Mouse (Mus musculus): ENCODE measurements around the gene Trmt2b. TPM values are rescaled to one million over a fixed set of nuclear protein-coding genes. Genes with fewer than 3 reads are reported as not detected.
A peak's percentile ranks its signal among the peaks of the same experiment; 100 is the strongest.
"Not testable (repeated sequence)": the region's sequence is repeated elsewhere in the genome, so short reads cannot be mapped to it uniquely, and the experiment has no call there.

Gene Trmt2b
- 5.6 and 6.2 TPM in 2 replicates for polyA plus RNA-seq (2015; fragmentation: Nextera tagmentation; extraction: Ambion mirVana)

DNA sequence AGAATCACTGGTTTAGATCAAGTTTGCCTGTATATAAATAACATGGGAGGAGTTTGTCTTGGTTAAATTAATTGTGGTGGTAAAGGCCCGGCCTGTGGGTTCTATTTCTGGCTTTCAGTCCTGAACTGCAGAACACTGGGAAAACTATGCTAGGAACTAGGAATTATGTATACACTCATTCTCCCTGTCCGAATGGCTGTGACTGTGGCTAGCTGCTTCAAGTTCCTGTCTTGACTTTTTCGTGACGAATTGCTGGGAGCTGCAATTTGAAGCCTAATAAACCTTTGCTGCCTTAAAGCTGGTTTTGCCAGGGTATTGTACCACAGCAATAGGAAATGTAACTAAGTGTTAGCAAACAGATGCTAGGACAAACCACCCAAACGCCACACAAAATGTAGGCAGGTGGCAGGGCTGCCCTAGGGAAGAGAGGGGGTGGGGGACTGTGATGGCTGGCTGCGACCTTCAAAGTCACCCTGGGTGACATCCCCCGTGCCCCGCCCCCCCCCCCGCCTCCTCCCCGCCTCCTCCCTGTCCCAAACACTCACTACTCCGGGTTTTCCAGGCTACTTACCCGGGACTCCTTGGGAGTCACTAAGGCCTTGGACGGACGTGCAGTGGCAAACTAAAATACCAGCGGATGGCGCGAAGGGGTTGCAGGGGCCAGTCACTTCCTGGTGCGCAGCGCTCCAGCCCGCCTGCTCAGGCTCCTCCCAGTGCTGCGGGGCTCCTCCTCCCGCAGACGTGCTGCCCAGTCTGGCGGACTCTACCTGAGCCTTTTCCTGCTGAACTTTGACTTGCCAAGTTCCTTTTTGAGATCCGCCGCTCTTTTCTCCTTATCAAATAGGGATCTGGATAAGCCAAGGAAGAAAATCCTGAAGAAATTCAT, at the start of gene Trmt2b:
Gene Trmt2b (minus strand): TSS at position 710 of the 886 bp plus-strand sequence.
- 16% methylated on average over 22 of the region's 26 CpGs for WGBS
- ATAC-seq (replicated peaks), result peak; percentile 89
- Histone ChIP-seq H3K4me2 (replicated peaks) (peak within 1 kb of the TSS; percentile 55), H3K9me3 (no peaks in the 10 kb centered on the region), H3K36me3 (no peaks in the 10 kb centered on the region), H3K27ac (replicated peaks) (0 out of 2 replicates have a peak within 1 kb of the TSS, but pooled peaks have one; percentile 46), H3K27me3 (no peaks in the 10 kb centered on the region), H3K9ac (replicated peaks) (peak within 1 kb of the TSS; percentile 38), H3K4me1 (no peaks in the 10 kb centered on the region), H3K4me3 (peak within 1 kb of the TSS; percentile 47)

DNA sequence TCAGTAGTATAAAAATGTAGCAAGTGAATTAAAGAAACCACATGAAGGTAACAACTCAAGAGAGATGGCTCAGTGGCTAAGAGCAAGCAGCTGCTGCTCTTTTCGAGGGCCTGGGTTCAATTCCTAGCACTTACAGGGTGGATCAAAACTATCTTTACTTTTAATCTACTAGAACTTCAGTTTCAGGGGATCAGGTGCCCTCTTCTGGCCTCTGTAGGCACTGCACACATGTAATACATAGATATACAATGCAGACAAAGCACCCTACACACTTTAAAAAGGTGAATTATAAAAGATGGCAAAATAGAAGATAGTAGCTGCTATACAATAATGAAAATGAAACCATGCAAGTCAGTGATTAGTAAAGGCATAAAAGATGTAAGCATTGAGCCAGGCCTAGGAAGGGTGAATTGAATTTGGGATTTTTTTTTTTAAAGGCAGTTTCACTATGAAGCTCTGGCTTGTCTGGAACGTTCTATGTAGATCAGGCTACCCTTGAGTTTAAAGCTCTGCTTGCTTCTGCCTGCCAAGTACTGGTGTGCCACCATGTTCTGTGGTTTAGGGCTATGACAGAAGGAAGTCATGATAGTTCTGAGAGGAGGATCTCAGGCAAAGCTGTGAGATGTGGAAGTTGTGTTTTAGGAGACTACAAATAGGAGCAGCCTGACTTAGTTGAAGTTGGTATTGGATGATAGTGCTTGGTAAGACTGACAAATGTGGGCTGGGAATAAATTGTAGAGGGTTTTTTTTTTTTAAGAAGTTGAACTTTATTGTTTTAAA, 42.6 kb upstream of the Trmt2b start:
- no peak for ATAC-seq (replicated peaks)
- WGBS, result 76% methylated on average over 2 of the region's 2 CpGs
- Histone ChIP-seq H3K4me3 (no peak overlapping the region), H3K4me2 (replicated peaks) (no peak overlapping the region), H3K27me3 (no peaks in the 10 kb centered on the region), H3K9me3 (no peaks in the 10 kb centered on the region), H3K27ac (replicated peaks) (no peak overlapping the region), H3K9ac (replicated peaks) (no peak overlapping the region), H3K36me3 (no peaks in the 10 kb centered on the region), H3K4me1 (no peaks in the 10 kb centered on the region)

- H3K4me3 ChIP-seq; H3K36me3 ChIP-seq; H3K4me2 ChIP-seq (replicated peaks); H3K9me3 ChIP-seq; H3K27ac ChIP-seq (replicated peaks); H3K27me3 ChIP-seq; ATAC-seq (replicated peaks); H3K9ac ChIP-seq (replicated peaks); H3K4me1 ChIP-seq: not testable (repeated sequence)
- 87% methylated on average over 7 of the region's 7 CpGs for WGBS
Observed at GRCm38 (mm10) chrX:134311193-134311592, 34.4 kb upstream of the Trmt2b start.

GRCm38 (mm10) chrX:134308275-134308634, 31.5 kb upstream of the Trmt2b start:
- peak; percentile 74 for ATAC-seq (replicated peaks)
- H3K9ac ChIP-seq (replicated peaks), result peak overlapping the region; percentile 46
- peak overlapping the region; percentile 44 for H3K4me3 ChIP-seq
- no peak overlapping the region for H3K27ac ChIP-seq (replicated peaks)
- peaks cover 5% of the 10 kb centered on the region; the same call in 1 of the 2 replicates for H3K4me1 ChIP-seq
- H3K27me3 ChIP-seq, result no peaks in the 10 kb centered on the region
- H3K4me2 ChIP-seq (replicated peaks), result peak overlapping the region; percentile 51
- H3K36me3 ChIP-seq, result no peaks in the 10 kb centered on the region
- WGBS, result 28% methylated on average over 9 of the region's 9 CpGs
- no peaks in the 10 kb centered on the region for H3K9me3 ChIP-seq

DNA sequence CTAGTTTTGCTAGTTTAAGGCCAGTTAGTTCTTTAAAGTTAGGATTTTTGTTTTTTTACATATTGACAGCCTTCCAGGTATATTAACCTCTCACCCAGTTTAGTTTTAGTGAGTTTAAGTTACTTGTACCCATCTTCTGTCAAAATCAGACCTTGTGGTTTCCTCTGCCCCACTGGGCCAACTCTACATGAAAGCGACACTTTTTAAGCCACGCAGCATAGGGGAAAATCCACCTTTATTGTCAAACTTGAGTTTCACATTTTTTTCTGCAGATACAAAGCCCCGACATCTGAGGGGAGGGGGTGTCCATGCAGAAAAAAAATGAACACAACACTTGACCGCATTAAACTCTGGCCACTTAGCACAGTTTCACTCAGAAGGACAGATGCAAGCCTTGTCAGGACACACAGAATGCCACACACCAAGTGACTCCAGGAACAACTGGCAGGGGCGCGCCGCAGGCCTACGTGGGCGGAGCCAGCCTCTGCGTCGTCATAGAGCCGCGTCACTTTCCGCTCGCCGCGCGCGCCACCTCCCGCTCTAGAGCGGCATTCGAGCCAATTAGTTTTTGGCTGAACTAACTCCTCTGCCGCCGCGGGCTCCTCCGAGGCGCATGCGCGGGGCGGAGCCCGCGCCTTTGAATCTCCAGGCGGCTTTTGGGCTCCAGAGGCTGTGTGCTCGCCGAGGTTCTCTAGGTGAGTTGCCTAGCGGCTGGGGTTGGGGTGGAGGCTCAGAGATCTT, 30.9 kb upstream of the Trmt2b start, which contains the start of gene Cenpi:
Gene Cenpi (plus strand): TSS at position 551 of the 741 bp plus-strand sequence.
- H3K27ac ChIP-seq (replicated peaks), result no peak within 1 kb of the TSS; the same call in 1 of the 2 replicates
- H3K9me3 ChIP-seq, result no peaks in the 10 kb centered on the region
- peak within 1 kb of the TSS; percentile 46 for H3K9ac ChIP-seq (replicated peaks)
- H3K4me1 ChIP-seq, result peaks cover 5% of the 10 kb centered on the region; the same call in 1 of the 2 replicates
- no peaks in the 10 kb centered on the region for H3K36me3 ChIP-seq
- peak within 1 kb of the TSS; percentile 51 for H3K4me2 ChIP-seq (replicated peaks)
- no peaks in the 10 kb centered on the region for H3K27me3 ChIP-seq
- WGBS, result 27% methylated on average over 36 of the region's 36 CpGs
- peak; percentile 96 for ATAC-seq (replicated peaks)
- H3K4me3 ChIP-seq, result peak within 1 kb of the TSS; percentile 44

- no peak overlapping the region for H3K4me3 ChIP-seq
- no peaks in the 10 kb centered on the region for H3K9me3 ChIP-seq
- H3K4me1 ChIP-seq, result 0 out of 2 replicates have a peak, but pooled peaks cover under 1% of the 10 kb centered on the region
- ATAC-seq (replicated peaks), result no peak
- WGBS, result 91% methylated on average over 1 of the region's 1 CpGs
- H3K9ac ChIP-seq (replicated peaks), result no peak overlapping the region
- H3K27ac ChIP-seq (replicated peaks), result no peak overlapping the region
- no peak overlapping the region for H3K4me2 ChIP-seq (replicated peaks)
- H3K27me3 ChIP-seq, result no peaks in the 10 kb centered on the region
- H3K36me3 ChIP-seq, result no peaks in the 10 kb centered on the region
Observed at GRCm38 (mm10) chrX:134303287-134303686, 26.5 kb upstream of the Trmt2b start.

GRCm38 (mm10) chrX:134300219-134300618, 23.4 kb upstream of the Trmt2b start:
- no peak overlapping the region for H3K4me2 ChIP-seq (replicated peaks)
- ATAC-seq (replicated peaks), result no peak
- H3K9ac ChIP-seq (replicated peaks), result no peak overlapping the region
- H3K4me1 ChIP-seq, result no peaks in the 10 kb centered on the region
- H3K4me3 ChIP-seq, result no peak overlapping the region
- 39% methylated on average over 5 of the region's 5 CpGs for WGBS
- no peaks in the 10 kb centered on the region for H3K27me3 ChIP-seq
- no peaks in the 10 kb centered on the region for H3K9me3 ChIP-seq
- H3K36me3 ChIP-seq, result no peaks in the 10 kb centered on the region
- no peak overlapping the region for H3K27ac ChIP-seq (replicated peaks)

GRCm38 (mm10) chrX:134297195-134297594, 20.4 kb upstream of the Trmt2b start:
- peak overlapping the region; percentile 67 for H3K9ac ChIP-seq (replicated peaks)
- whole genome bisulfite sequencing, result 48% methylated on average over 4 of the region's 4 CpGs
- H3K4me3 ChIP-seq, result peak overlapping the region; percentile 56
- no peaks in the 10 kb centered on the region for H3K4me1 ChIP-seq
- H3K9me3 ChIP-seq, result no peaks in the 10 kb centered on the region
- no peaks in the 10 kb centered on the region for H3K36me3 ChIP-seq
- H3K27ac ChIP-seq (replicated peaks), result peak overlapping the region; percentile 89; the same call in 1 of the 2 replicates
- ATAC-seq (replicated peaks), result no peak
- no peaks in the 10 kb centered on the region for H3K27me3 ChIP-seq
- H3K4me2 ChIP-seq (replicated peaks), result peak overlapping the region; percentile 50

DNA sequence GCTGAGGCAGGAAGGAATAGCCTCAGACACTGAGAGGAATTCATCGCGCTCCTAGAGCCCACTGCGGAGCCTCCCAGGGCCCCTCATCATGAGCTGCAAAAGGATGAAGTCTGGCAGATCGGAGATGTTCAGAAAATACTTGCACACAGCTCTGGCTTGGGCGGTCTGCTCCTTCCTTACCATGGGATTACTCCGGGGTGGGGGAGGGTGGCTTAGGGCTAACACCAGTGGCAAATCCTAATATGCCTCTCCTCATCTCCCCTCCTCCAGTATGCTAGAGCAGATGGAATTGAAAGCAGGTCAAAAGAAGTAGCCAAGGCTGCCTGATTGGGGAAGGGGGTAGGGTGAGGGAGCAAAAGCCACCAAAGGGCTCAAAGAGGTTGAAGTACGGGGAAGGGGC, 20.0 kb upstream of the Trmt2b start:
- Histone ChIP-seq H3K9ac (replicated peaks) (peak overlapping the region; percentile 67), H3K9me3 (no peaks in the 10 kb centered on the region), H3K27me3 (no peaks in the 10 kb centered on the region), H3K27ac (replicated peaks) (peak overlapping the region; percentile 89), H3K4me3 (peak overlapping the region; percentile 56), H3K4me1 (no peaks in the 10 kb centered on the region), H3K4me2 (replicated peaks) (peak overlapping the region; percentile 50), H3K36me3 (no peaks in the 10 kb centered on the region)
- ATAC-seq (replicated peaks), result peak; percentile 46
- 20% methylated on average over 7 of the region's 7 CpGs for WGBS

- H3K4me3 ChIP-seq, result peak overlapping the region; percentile 56
- no peaks in the 10 kb centered on the region for H3K27me3 ChIP-seq
- ATAC-seq (replicated peaks), result peak; percentile 44
- H3K4me1 ChIP-seq, result no peaks in the 10 kb centered on the region
- H3K36me3 ChIP-seq, result no peaks in the 10 kb centered on the region
- peak overlapping the region; percentile 89 for H3K27ac ChIP-seq (replicated peaks)
- H3K9me3 ChIP-seq, result no peaks in the 10 kb centered on the region
- H3K9ac ChIP-seq (replicated peaks), result peak overlapping the region; percentile 67
- peak overlapping the region; percentile 50 for H3K4me2 ChIP-seq (replicated peaks)
- 33% methylated on average over 9 of the region's 9 CpGs for WGBS
Observed at GRCm38 (mm10) chrX:134296301-134296700, 19.5 kb upstream of the Trmt2b start.

DNA sequence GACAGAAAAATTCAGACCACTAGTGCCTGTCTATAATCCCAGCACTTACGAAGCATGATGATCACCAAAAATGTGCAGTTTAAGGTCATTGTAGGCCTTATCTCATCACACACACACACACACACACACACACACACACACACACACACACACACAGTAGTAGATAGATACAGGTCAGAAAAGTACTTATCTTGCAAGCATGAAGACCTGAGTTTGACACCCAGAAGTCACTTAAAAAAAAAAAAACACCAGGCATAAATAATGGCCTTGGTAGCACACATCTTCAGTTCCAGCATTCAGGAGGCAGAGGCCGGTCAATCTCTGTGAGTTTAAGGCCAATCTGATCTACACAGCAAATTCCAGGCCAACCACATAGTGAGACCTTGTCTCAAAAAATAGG, 10.5 kb upstream of the Trmt2b start:
- Histone ChIP-seq H3K36me3 (no peaks in the 10 kb centered on the region), H3K9me3 (no peaks in the 10 kb centered on the region), H3K4me3 (no peak overlapping the region), H3K4me2 (replicated peaks) (no peak overlapping the region), H3K9ac (replicated peaks) (no peak overlapping the region), H3K27ac (replicated peaks) (no peak overlapping the region), H3K4me1 (no peaks in the 10 kb centered on the region), H3K27me3 (no peaks in the 10 kb centered on the region)
- 91% methylated on average over 2 of the region's 2 CpGs for WGBS
- ATAC-seq (replicated peaks), result no peak

Data from forebrain, embryonic 15.5 days (tissue).